Mouse (Mus musculus): ENCODE results near the gene Pex5l.

Gene Pex5l

GRCm38 (mm10) chr3:33074266-33074981, 68.6 kb downstream of the Pex5l start:
- ChIA-PET CTCF (interaction anchor here in 1 of 4 experiments (0.5 kb wide), 1 partner anchor 1314 kb away, joined by 4 read pairs; no protein-coding TSS in a partner anchor), POLR2A (no interaction called here)

DNA sequence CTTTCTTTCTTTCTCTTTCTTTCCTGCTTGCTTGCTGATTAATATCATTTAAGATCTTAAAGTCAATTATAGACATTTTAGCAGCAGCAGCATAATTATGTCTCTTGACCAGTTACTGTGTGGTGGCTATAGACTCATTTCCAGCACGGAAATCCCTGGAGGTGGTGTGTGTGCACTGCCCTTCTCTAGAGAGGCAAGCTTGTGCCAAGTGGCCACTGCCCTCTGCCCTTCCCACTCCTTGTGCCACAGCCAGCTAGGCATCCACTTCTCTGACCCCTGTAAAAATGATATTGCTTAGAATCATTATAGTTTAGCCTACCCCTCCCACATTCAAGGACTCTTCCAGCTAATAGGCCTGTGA, 69.2 kb downstream of the Pex5l start:
- ChIA-PET CTCF (interaction anchor here in 1 of 4 experiments (0.5 kb wide), 1 partner anchor 1315 kb away, joined by 4 read pairs; no protein-coding TSS in a partner anchor), POLR2A (no interaction called here)

- CTCF ChIA-PET = no interaction called here
- POLR2A ChIA-PET = no interaction called here
These were observed 72.3 kb downstream of the Pex5l start for GRCm38 (mm10) chr3:33070771-33071170.

GRCm38 (mm10) chr3:33068146-33068545, 74.9 kb downstream of the Pex5l start:
- ChIA-PET CTCF (no interaction called here), POLR2A (no interaction called here)

- ChIA-PET POLR2A (interaction anchor here in 1 of 4 experiments (0.7 kb wide), 1 partner anchor 13 kb away, joined by 4 read pairs; no protein-coding TSS in a partner anchor), CTCF (no interaction called here)
These were observed 79.5 kb downstream of the Pex5l start for GRCm38 (mm10) chr3:33063590-33063989.

- CTCF ChIA-PET = no interaction called here
- POLR2A ChIA-PET = no interaction called here
These were observed 81.6 kb downstream of the Pex5l start for GRCm38 (mm10) chr3:33061428-33061827.

- CTCF ChIA-PET = no interaction called here
These were observed 82.0 kb downstream of the Pex5l start for GRCm38 (mm10) chr3:33061016-33061415.

GRCm38 (mm10) chr3:33060343-33060937, 82.6 kb downstream of the Pex5l start:
- ChIA-PET POLR2A (interaction anchor here in 1 of 4 experiments (0.9 kb wide), 1 partner anchor 17 kb away, joined by 6 read pairs; no protein-coding TSS in a partner anchor), CTCF (no interaction called here)

More at GRCm38 (mm10) chr3:33061016-33061415, 82.0 kb downstream of the Pex5l start:
- POLR2A ChIA-PET = no interaction called here

DNA sequence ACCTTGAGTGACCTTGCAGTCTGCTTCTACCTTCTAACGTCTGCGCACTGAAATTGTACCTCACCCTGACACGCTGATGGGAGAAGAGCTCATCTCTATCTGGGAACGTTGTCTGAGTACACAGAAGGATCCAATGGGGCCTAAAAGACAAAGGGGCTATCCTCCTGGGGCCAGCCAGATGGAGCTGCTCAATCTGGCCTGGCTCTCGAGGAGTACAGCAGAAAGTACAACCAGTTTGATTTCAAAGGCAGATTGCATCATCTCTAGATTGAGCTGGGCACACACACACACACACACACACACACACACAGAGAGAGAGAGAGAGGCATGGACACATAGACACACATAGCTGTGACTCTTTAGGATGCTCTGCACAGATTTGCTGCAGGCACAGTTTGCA, 94.7 kb downstream of the Pex5l start:
- ChIA-PET CTCF (no interaction called here), POLR2A (no interaction called here)

DNA sequence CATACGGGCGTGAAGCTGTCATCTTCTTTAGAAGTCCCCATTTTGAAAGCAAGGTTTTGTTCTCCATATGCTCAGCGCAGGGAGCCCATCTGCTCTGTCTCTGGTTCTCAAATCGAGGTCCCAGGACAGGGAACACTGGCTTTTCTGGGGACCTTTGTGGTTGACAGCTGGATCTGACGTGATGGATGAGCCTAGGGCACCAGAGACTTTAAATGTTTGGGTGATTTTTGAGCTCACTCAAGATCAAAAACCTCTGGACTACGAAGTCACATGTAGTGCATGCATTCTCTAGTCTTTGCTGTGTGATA, 98.3 kb downstream of the Pex5l start:
- POLR2A ChIA-PET = no interaction called here
- CTCF ChIA-PET = interaction anchor here in 1 of 4 experiments (0.7 kb wide), 1 partner anchor 437 kb away, joined by 3 read pairs; no protein-coding TSS in a partner anchor

- ChIA-PET CTCF (interaction anchor here (0.6 to 0.7 kb wide), 9 partner anchors 16 to 437 kb away, joined by 3 to 8 read pairs (median 3); no protein-coding TSS in a partner anchor), POLR2A (interaction anchor here in 2 of 4 experiments (0.6 to 1.1 kb wide), 4 partner anchors 11 to 755 kb away, joined by 3 to 6 read pairs (median 4); partner anchors contain the start of gene Ttc14 (in 1 of the 2))
These were observed 98.9 kb downstream of the Pex5l start for GRCm38 (mm10) chr3:33043896-33044798.

GRCm38 (mm10) chr3:33024566-33024965, 118.5 kb downstream of the Pex5l start:
- ChIA-PET POLR2A (no interaction called here), CTCF (interaction anchor here in 1 of 4 experiments (0.8 kb wide), 1 partner anchor 538 kb away, joined by 3 read pairs; no protein-coding TSS in a partner anchor)

- CTCF ChIA-PET = interaction anchor here in 2 of 4 experiments (0.6 kb wide), 2 partner anchors 16 to 387 kb away, joined by 3 to 5 read pairs; partner anchors contain the start of gene Gnb4 (in 1 of the 2)
- POLR2A ChIA-PET = interaction anchor here in 1 of 4 experiments (0.7 kb wide), 1 partner anchor 138 kb away, joined by 3 read pairs; no protein-coding TSS in a partner anchor
These were observed 139.1 kb downstream of the Pex5l start for GRCm38 (mm10) chr3:33003901-33004300.

DNA sequence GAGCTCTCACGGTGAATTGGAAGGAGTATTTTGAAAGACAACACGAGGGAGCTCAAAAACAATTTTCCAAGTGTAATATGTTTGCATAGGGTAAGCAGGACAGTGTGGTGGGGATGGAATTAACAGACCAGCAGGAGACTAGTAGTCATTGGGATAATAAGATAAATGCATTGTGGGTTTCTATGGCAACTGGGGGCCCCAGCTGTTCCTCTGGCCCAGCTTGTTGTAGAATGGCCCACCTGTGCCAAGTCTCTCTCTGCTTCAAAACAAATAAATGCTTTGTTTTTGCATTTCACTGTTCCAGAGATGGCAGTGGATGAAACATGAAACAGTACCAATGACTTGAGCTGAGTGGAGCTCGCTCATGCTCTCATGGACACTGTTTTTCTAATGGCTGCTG, 141.3 kb downstream of the Pex5l start:
- ChIA-PET POLR2A (no interaction called here), CTCF (no interaction called here)

GRCm38 (mm10) chr3:33000383-33001015, 142.5 kb downstream of the Pex5l start:
- ChIA-PET CTCF (interaction anchor here in 1 of 4 experiments (0.7 kb wide), 1 partner anchor 21 kb away, joined by 3 read pairs; no protein-coding TSS in a partner anchor), POLR2A (no interaction called here)

DNA sequence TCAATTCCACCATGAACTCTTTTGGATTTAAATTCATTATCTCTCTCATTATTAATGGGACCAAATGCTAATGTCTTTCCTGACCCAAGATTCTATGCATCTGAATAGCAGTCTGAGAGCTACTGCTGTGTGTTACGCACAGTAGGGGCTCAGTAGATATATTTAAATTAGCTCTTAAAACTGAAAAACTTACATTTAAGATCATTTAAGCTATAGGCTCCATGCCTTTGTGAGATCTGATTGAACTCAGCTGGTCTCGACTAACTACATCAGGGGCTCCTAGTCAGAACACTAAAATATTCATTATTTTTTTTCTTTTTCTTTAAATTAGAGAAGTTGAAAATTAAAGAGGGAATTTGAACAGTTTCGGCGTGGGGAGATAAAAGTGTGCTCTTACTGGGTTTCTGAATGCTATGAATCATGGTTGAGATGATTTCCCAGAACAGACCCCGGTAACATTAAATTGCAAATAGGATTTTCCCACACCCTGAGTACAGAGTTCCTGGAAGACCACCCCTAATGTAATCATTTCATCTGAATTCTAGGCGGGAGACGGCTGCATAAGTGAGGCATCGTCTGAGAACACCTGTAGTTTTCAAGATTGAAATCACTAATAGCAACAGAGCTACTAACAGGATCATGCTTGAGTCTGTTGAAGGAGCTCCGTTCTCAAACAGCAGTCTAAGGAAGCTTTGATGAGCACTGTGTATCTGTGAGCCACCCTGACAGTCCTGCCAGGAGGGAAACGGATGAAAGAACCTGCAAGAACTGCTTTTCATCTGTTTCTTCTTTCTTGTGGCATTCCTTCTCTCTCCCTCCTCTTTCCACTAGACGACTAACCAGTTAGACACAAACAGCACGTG, 151.1 kb downstream of the Pex5l start:
- POLR2A ChIA-PET = interaction anchor here in 1 of 4 experiments (1.8 kb wide), 1 partner anchor 169 kb away, joined by 6 read pairs; no protein-coding TSS in a partner anchor
- CTCF ChIA-PET = interaction anchor here in 1 of 4 experiments (0.5 kb wide), 1 partner anchor 287 kb away, joined by 3 read pairs; no protein-coding TSS in a partner anchor

GRCm38 (mm10) chr3:32987806-32988205, 155.2 kb downstream of the Pex5l start:
- ChIA-PET POLR2A (no interaction called here), CTCF (no interaction called here)

GRCm38 (mm10) chr3:32985141-32985540, 157.9 kb downstream of the Pex5l start:
- ChIA-PET POLR2A (interaction anchor here in 1 of 4 experiments (0.7 kb wide), 1 partner anchor 853 kb away, joined by 3 read pairs; no protein-coding TSS in a partner anchor), CTCF (no interaction called here)
